Mouse (Mus musculus) thymus, adult 2 months (tissue): ENCODE data around the gene Pou3f1.

ENCODE experiments used
- CTCF ChIP-seq: fragments of 200-500 bp; IDR thresholded peaks from 2 replicates; pipeline ENCODE4 v1.5.1; 2012; ENCODE audit warnings: mild to moderate bottlenecking, control low read depth, low read length, moderate library complexity, borderline replicate concordance; ENCODE audit not compliant: control insufficient read depth, poor library complexity, insufficient read depth; ENCODE audit errors: extremely low read depth
- POLR2A ChIP-seq: fragments of 200-500 bp; IDR thresholded peaks from 2 replicates; pipeline ENCODE4 v1.6.1; 2012; ENCODE audit warnings: mild to moderate bottlenecking, low read length, control low read depth, moderate library complexity; ENCODE audit not compliant: control insufficient read depth, poor library complexity, insufficient read depth; ENCODE audit errors: extremely low read depth

- TF ChIP-seq CTCF, result no peak
- TF ChIP-seq POLR2A, result no peak
Observed at GRCm38 (mm10) chr4:124616636-124617035, 40.0 kb upstream of the Pou3f1 start.
